Mouse (Mus musculus): ENCODE results near the gene Acap2.

DNA sequence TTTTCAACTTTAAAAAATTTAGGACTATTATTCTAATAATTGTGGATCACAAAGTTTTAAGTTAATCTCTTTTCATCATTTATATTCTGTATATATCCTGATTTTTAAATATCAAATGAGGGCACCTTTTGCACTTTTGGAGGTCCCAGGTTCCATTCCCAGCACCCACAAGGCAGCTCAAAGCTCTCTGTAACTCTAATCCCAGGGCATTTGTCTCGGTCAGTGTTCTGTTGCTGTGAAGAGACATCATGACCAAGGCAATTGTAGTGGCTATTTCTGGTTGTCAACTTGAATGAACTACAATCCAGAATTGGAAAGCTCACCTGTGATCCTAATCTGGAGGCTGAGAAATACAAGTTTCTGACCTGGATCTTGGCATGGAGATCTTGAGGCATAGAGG is 26.7 kb upstream of the Acap2 start:
- no peak for TF ChIP-seq ZC3H11A (IDR thresholded peaks at IDR 0.05; ENCODE audit: borderline replicate concordance, low read depth, low read length)
- no peak for TF ChIP-seq HCFC1 (IDR thresholded peaks at IDR 0.05; ENCODE audit: borderline replicate concordance, insufficient read depth, low read length)
- TF ChIP-seq MAFK (IDR thresholded peaks at IDR 0.05; ENCODE audit: insufficient read depth, low read depth, low read length) = no peak
